Mouse (Mus musculus): Measurements from ENCODE around the gene Bod1. TPM values are rescaled to one million over a fixed set of nuclear protein-coding genes. Genes with fewer than 3 reads are reported as not detected.

The Bod1 gene
- polyA plus RNA-seq, 1 experiment = 35.6 TPM

DNA sequence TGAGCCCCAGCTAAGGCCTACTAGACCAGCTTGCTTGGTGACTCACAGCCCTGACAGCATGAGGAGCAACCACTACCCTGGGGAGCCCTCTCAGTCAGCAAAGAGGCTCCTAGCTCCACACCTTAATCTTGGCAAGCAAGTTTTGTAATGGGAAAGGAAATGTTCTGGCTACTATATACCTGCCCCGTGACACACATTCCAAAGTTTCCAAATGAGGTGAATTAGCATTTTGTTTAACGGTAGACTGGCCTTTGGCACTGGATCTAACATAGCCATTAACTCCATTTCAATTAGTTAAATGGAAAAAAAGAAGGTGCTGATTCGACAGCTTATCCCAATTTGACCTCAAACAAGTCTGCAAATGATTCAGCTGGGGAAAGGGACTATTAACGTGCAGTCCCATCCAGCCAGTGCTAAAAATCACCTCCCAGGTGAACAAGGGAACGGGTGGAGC is 1.2 kb downstream of the Bod1 start:
- DNase-seq (ENCODE audit: low read depth, low spot score) = no peak
- 26% methylated on average over 5 of the region's 5 CpGs for WGBS

DNA sequence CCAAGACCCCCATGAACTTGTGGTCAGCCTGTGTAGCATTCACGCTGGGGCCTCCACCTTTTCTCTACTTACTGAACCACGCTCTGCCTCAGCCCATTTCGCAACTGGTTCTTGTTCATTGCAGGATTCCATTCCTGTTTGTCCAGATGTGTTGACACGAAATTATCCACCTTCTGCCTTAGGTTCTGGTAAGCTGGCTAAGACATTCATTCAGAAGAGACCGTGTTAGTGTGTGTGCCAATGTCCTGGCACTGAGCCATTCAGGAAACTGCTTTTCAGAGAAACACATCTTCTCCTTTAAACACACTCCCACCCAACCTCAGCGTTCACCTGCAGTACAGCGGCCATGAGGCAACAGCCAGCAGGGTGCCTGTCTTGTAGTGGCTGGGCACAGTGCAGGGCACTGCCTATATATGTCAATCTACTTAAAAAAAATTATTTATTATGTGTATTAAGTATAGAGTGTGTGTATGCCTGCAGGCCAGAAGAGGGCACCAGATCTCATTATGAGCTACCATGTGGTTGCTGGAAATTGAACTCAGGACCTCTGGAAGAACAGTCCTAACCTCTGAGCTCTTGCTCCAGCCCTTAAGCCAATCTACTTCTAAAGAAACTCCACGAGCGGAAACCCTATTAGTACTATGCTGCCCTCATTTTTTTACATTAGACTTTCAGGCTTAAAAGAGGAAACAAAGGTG is 2.4 kb downstream of the Bod1 start:
- 84% methylated on average over 9 of the region's 9 CpGs for WGBS
- no peak for DNase-seq (ENCODE audit: low read depth, low spot score)

DNA sequence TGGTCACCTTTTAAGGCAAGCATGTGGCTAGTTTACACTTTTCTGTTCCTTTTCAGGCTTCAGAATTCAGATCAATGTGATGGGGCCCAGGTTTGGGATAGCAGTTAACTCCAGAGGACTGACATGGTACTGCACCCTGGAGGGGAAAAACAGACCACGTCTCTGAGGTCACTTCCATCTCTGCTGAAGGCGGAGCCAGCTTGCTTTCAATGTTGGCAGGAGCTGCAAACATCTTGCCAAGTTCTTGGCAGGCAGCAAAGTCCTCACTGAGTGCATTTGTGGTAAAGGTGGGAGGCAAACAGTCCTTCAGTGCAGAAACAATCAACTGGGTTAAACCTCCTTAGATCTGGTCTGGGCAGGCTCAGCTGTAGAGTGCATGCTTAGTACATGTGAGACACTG is 7.5 kb downstream of the Bod1 start:
- no peak for DNase-seq (ENCODE audit: low read depth, low spot score)
- 55% methylated on average over 2 of the region's 2 CpGs for WGBS

DNA sequence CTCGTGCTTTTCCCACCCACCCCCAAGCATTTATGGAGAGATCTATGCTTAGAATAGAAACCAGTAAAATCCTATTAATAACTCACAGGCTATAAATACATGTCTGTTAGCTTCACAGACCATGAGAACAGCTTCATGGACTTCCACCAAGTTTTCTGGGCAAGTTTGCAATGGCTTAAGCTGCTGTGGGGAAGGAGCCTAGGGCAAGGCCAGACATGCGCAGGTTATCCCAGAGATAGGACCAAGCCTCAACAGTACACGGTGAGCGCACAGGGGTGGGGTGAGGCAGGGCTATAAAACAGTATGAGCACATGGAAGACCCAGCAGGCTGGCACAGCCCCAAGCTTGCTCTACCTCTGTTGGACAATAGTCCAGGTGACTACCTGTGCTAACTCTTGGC is 8.2 kb downstream of the Bod1 start:
- WGBS = 40% methylated on average over 4 of the region's 4 CpGs

DNA sequence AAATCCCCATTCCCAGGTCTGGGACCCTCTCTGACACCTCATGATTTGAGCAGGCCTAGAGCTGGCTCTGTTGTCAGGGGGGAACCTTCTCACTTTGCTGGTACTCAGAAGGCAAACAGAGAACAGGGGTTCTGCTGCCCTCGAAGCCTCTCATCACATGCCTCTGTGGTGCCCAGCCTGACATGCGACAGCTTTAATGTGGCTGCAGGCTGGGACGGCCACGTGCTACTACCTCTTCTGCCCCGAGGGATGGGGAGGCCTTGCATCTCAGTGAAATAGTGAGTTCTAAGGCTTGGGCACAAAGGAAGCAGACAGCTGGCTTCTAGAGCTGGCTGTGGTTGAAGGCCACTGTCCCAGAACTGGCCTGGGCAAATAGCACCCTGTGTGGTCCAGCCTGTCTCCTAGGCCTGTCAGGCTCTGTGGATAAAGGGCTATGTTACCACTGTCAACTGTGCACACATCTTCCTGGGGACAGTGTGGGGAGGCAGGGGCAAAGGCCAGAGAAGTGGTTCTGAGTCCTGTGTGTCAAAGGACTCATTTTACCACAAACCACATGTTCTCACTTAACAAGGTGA is 8.7 kb downstream of the Bod1 start:
- no peak for DNase-seq (ENCODE audit: low read depth, low spot score)
- 87% methylated on average over 5 of the region's 5 CpGs for WGBS

More for the DNA sequence above, 8.2 kb downstream of the Bod1 start:
- no peak for DNase-seq (ENCODE audit: low read depth, low spot score)

DNA sequence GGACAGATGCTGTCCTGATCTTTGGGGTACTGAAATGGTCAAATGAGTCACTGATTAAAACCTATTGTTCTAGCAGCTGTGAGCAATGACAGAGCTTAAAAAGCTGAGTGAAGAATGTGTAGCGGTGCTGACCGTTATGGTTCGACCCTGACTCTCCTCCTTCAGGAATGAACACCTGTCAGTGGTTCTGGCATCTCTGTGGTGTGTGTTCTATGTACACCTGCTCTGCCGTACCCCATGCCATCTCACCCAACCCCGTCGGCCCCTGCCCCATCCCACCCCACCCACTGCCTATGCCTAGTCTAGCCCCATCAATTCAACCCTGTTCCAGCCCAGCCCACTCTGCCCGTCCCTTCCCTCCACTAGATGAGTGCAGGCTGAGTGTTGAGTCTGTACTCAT is 9.5 kb downstream of the Bod1 start:
- WGBS = 80% methylated on average over 7 of the region's 7 CpGs
- DNase-seq (ENCODE audit: low read depth, low spot score) = no peak

DNA sequence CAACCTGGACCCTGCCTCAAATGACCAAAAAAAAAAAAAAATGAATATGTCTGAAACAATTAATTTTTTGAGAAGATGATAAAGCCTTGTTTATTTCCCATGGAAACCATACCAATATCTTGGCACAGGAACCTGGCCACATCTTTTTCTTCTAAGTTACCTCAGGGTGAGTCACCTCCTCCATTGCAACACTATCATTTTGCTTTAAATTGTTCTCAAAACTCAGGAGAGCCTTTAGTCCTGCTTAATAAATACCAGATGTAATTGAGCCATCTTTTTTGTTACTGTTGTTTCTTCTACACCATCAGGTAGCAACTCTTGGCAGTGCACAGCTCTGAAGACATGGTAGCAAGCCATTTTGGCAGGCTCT is 13.9 kb downstream of the Bod1 start:
- DNase-seq (ENCODE audit: low read depth, low spot score) = no peak

DNA sequence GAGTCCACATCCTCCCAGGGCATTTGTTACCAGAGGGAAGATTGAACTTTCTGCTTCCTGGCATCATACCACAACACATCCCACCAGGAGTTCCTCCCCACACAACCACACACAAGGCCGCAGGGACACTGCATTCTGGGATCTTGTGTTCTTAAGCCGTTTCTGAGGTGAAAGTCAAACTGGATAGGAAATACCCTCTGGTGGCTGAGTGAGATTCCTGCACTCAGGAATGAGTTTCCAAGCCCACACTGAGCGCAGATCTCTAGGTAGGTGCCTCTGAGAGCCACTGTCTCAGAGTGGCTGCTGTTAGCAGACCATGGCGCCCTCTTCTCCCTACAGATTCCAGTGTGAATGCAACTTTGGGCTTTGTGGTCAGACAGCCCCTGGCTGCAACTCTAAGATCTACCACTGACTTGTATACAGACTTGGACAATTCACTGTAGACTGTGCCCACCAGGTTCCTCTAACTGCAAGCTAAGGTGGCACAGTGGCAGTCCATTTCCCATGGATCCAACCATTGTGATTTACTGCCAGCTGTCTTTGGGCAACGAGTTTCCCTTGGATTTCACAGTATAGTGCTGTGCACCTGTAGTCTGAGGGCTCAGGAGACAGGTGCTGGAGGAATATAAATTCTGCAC is 14.4 kb downstream of the Bod1 start:
- no peak for DNase-seq (ENCODE audit: low read depth, low spot score)
- WGBS = 81% methylated on average over 5 of the region's 5 CpGs

DNA sequence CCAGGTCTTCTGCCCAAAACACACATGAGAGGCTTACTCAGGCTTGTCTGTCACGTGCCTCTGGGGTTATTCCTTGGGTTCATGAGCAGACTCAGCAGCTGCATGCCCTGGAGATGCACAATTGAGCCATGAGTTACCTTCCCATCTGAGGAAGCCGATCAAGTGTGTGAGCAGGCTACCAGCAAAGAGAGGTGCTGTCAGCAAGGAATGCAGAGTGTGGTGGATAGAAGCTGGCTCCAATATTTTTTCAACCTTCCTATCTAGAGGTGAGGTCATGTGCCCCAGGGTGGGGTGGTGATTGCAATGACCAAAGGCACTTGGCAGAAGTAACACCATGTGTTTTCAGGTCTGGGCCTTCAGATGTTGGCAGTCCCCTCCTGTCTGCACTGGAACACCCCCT is 22.2 kb downstream of the Bod1 start:
- DNase-seq (ENCODE audit: low read depth, low spot score) = no peak
- WGBS = 52% methylated on average over 2 of the region's 2 CpGs

DNA sequence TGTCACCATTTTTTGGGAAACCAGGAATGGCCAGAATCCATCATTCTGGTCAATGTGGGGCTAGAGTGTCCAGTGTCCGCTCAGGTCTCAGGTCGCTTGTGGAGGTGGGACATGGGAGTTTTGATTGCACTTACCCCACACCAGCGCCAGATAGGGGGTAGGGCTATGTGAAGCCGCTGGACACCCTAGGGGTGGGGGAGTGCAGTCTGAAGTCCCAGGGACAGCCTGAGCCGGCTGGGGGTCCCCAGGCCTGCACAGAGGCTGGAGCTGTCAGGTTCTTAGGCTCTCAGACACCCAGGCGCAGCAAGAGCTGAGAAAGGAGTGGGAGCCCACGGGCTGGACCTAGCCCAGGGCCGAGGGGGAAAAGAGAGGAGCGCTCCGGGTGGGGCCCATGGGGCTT is 24.4 kb downstream of the Bod1 start:
- DNase-seq (ENCODE audit: low read depth, low spot score) = no peak
- 86% methylated on average over 10 of the region's 10 CpGs for WGBS

DNA sequence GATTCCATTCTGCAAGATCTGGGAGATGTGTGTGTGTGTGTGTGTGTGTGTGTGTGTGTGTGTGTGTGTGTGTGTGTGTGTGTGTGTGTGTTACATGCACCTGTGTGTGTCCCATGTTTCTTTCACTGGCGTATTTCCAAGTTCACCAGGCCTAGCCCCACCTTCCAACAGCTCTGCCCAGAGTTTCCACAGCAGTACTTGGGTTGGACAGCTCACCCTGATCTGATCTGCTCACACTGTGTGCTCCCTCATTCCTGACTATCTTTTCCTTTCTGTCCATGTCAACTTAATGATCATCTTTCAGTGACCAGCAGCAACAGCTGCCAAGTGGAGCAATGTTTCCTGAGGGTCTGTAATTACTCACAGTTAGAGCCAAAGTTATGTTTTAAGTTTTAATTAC is 25.1 kb downstream of the Bod1 start:
- WGBS = 79% methylated on average over 1 of the region's 1 CpGs
- DNase-seq (ENCODE audit: low read depth, low spot score) = no peak

DNA sequence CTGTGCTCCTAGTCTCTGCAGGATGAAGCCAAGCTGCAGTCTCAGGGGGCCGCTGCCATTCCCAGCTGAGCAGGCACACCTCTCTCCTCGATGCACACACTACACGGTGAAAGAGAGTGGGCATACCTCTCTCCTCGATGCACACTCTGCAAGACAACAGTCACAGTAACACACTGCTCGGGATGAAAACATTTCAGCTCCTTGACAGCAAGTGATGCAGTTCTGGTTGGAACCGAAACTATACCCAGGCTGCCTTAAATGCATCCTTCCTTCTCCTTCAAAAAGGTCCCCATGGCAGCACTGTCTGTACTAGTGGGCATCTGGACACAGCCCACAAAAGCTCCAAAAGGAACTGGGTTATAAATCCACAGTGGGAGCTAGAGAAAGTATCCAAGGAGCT is 28.6 kb downstream of the Bod1 start:
- no peak for DNase-seq (ENCODE audit: low read depth, low spot score)

DNA sequence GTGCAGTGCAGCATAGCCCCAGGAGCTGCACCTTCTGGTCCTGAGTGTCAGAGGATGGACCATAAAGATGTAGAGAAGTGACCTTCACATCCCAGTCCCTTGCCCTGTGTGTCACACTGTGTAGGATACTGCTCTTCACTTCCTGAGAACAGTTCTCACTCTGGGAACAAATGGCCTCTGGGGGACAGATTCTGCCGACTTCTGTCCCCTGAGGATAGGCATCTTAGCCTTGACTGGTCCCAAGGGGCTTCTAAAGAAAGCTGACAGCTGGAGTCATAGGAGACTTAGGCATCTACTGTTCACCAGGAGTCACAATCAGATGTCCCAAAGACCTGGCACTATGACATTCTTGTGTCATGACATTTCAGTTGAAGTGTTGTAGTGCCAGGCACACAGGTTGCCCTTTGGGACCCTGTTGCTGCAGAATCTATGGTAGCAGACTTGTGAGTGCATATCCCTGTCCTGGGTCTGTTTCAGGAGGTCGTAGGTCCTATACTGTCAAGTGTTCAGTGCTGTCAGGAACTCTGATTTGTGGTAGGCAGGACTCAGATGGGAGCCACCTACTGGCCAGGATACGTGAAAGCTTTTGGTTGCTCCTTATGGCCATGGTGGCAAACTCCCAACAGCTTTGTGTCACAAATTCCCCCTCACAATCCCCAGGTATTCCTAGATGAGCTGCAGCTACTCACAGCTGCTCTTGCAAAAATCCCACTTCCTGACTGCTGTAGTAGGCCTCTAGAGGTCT is 30.4 kb downstream of the Bod1 start:
- WGBS = 48% methylated on average over 3 of the region's 3 CpGs
- no peak for DNase-seq (ENCODE audit: low read depth, low spot score)

More for the DNA sequence above, 28.6 kb downstream of the Bod1 start:
- WGBS = 51% methylated on average over 6 of the region's 6 CpGs

DNA sequence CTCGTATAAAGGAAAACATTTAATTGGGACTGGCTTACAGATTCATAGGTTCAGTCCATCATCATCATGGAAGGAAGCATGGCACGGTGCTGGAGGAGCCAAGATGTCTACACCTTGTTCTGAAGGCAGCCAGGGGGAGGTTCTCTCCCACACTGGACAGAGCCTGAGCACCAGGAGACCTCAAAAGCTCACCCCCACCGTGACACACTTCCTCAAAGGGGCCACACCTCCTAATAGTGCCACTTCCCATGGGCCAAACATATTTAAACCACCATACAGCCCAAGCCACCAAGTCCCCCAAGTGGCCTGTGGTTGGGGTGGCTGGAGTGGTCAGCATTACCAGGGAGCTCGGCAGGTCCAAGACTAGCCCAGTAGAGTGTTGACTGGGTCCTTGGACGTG is 31.5 kb downstream of the Bod1 start:
- WGBS = 71% methylated on average over 5 of the region's 5 CpGs
- DNase-seq (ENCODE audit: low read depth, low spot score) = no peak

DNA sequence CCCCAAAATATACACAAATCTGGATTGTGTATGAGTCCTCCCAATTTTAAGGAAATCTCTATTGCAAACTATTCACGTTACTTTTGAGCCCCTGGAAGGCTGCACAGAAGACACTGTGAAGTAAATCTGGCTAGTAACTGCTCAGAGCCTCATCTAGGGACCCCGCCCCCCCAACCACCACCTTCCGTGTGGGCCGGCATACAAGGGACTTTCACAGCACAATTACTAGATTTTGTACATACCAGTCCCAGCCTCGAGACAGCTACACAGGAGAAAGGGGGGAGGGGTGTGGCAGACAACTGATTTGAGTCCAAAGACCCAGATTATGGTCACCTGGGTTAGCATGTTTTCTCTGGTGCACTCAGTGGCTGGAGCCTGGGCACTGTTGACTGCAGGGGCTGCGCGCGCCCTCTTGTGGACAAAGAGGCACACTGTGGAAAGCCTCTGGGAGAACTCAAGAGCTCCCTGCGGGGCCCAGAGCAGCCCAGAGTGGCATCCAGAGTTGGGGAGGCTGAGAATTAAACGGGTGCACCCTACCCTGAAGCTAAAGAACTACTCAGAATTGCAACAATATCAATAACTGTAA is 33.8 kb downstream of the Bod1 start:
- DNase-seq (ENCODE audit: low read depth, low spot score) = peak; percentile 46
- 29% methylated on average over 10 of the region's 10 CpGs for WGBS

DNA sequence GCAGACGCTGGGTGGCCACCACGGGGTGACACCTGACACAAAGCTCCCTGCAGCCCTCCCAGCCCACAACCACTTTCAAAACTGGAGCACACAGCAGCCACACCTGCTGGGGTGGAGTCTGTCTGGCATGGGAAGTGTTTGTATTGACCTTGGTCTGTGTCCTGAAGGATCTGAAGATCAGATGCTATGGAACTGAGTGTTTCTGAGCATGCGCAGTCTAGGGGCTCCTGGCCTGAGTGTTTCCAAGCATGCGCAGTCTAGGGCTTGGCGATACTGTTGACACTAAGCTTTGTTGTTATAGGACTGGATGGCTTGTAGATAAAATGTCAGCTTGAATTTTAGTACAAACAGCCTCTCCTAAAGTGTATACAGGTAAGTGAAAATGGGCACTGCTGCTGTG is 43.0 kb downstream of the Bod1 start:
- DNase-seq (ENCODE audit: low read depth, low spot score) = no peak
- 72% methylated on average over 5 of the region's 5 CpGs for WGBS

DNA sequence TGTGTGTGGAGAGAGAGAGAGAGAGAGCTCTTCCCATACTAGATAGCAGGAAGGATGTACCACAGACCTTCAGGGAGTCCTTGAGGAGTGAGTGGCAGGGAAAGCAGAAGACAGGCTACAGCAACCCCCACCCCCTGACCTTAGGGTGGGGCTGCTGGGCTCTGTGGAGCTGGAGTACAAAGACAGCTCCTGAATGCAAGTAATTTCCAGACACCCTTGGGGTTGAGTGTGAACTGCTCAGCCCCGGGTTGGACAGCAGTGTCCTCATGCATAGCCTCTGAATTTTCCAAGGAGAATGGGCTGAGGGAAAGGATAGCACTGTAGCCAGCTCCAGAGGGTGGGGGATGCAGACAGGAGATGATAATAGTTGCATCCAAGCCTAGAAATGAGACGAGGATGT is 50.9 kb downstream of the Bod1 start:
- no peak for DNase-seq (ENCODE audit: low read depth, low spot score)
- WGBS = 50% methylated on average over 2 of the region's 2 CpGs

DNA sequence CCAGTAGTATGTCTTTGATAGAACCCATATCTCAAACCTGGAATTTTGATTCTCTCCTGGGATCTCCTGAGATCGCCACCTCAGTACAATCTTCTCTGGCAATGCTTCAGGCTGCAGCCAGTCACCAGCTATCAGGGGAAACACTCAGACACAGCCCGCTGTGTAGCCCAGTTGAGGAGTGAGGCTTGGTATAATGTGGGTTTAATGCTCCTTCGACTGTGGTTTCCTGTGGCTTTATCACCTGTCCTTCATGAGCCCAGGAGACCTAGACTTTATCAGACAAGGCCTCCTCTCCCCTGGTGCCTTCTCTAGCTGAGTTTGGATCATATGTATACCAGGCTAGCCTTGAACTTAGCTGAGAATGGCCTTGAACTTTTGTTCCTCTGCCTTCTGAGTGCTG is 53.9 kb downstream of the Bod1 start:
- 80% methylated on average over 3 of the region's 3 CpGs for whole genome bisulfite sequencing
- no peak for DNase-seq (ENCODE audit: low read depth, low spot score)

DNA sequence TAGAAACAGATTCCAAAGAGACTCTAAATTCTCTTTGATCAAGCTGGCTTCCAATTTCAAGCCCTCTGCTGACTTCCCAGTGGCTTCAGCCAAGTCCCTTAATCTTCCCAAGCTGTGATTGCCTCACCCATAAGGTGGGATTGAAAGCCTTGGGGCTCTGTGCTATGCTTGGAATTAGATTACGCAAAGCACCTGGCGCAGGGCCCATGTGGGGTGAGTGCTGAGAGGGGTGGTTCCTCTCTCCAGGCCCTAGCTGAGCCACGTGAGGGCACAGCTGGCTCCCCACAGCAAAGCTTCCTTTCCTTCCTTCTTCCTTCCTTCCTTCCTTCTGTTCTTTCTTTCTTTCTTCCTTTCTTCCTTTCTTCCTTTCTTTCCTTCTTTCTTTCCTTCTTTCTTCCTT is 54.4 kb downstream of the Bod1 start:
- 32% methylated on average over 3 of the region's 3 CpGs for WGBS
- DNase-seq (ENCODE audit: low read depth, low spot score) = no peak

DNA sequence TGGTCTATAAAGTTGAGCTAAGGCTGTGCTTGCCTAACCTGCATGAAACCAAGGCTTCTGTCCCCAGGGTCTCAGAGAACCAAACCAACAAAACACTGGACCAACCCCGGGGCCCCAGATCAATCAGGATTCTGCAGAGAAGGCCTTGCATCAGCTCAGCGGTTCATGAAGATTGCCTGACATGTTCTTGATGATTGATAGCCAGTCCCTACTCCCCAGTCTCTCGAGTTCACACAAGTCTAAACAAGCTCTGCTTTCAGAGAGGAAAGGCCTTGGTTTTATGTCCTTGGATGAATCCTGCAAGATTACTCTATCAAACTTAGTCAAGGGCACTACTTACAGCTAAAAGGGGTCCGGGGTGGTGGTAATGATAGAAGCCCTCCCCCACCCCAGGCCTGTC is 55.0 kb downstream of the Bod1 start:
- no peak for DNase-seq (ENCODE audit: low read depth, low spot score)
- WGBS = 68% methylated on average over 4 of the region's 4 CpGs

Data from large intestine, adult 2 months (tissue).